Mouse (Mus musculus) myocyte (in vitro differentiated cells): Measurements from ENCODE around the gene H2-T22.

ENCODE experiments used
- CEBPB ChIP-seq: IDR thresholded peaks from 2 replicates; pipeline ENCODE4 v1.6.1; 2011; ENCODE audit warnings: mild to moderate bottlenecking, moderate library complexity; ENCODE audit not compliant: poor library complexity, insufficient read depth, severe bottlenecking
- MAX ChIP-seq: IDR thresholded peaks from one replicate; pipeline ENCODE4 v1.6.1; 2011; ENCODE audit warnings: low read depth, mild to moderate bottlenecking, control low read depth
- MYOD1 ChIP-seq, 3 experiments: IDR thresholded peaks; one replicate each; pipeline ENCODE4 v1.6.1; 2011; ENCODE audit warnings: control low read depth in 2 of 3, low read depth in 2 of 3, mild to moderate bottlenecking in 2 of 3, moderate library complexity in 1 of 3; ENCODE audit not compliant: insufficient read length in 2 of 3, control insufficient read depth in 1 of 3
- MYOG ChIP-seq, 3 experiments: IDR thresholded peaks; one replicate each; pipeline ENCODE4 v1.6.1; 2011; ENCODE audit warnings: control low read depth in 2 of 3, low read depth in 2 of 3, mild to moderate bottlenecking in 2 of 3; ENCODE audit not compliant: insufficient read length in 2 of 3, control insufficient read depth in 1 of 3, insufficient read depth in 1 of 3
- POLR2A ChIP-seq: IDR thresholded peaks from one replicate; pipeline ENCODE4 v1.6.1; 2011; ENCODE audit warnings: low read depth, mild to moderate bottlenecking, control low read depth, moderate library complexity; ENCODE audit not compliant: insufficient read length
- POLR2AphosphoS2 ChIP-seq: IDR thresholded peaks from one replicate; pipeline ENCODE4 v1.6.1; 2011; ENCODE audit warnings: low read depth, control low read depth; ENCODE audit not compliant: insufficient read length
- REST ChIP-seq: IDR thresholded peaks from one replicate; pipeline ENCODE4 v1.6.1; 2011; ENCODE audit warnings: mild to moderate bottlenecking, control low read depth, moderate library complexity; ENCODE audit not compliant: insufficient read depth, insufficient read length
- SRF ChIP-seq: IDR thresholded peaks from one replicate; pipeline ENCODE4 v1.6.1; 2011; ENCODE audit warnings: low read depth; ENCODE audit not compliant: control insufficient read depth, insufficient read length
- TCF12 ChIP-seq: IDR thresholded peaks from one replicate; pipeline ENCODE4 v1.6.1; 2011; ENCODE audit warnings: mild to moderate bottlenecking, control low read depth; ENCODE audit not compliant: poor library complexity, insufficient read depth, severe bottlenecking
- TCF3 ChIP-seq: IDR thresholded peaks from one replicate; pipeline ENCODE4 v1.6.1; 2011; ENCODE audit warnings: low read depth, control low read depth; ENCODE audit not compliant: insufficient read length
- USF1 ChIP-seq: IDR thresholded peaks from one replicate; pipeline ENCODE4 v1.6.1; 2011; ENCODE audit warnings: low read depth, mild to moderate bottlenecking, control low read depth, moderate library complexity

- TF ChIP-seq CEBPB (no peak), MYOD1 (IDR thresholded peaks at IDR 0.05; ENCODE audit: control insufficient read depth in 1 of 3, insufficient read length in 2 of 3, low read depth in 2 of 3) (no peak), POLR2A (no peak), MAX (no peak), USF1 (no peak), TCF12 (no peak), POLR2AphosphoS2 (no peak), SRF (no peak), MYOG (IDR thresholded peaks at IDR 0.05; ENCODE audit: control insufficient read depth in 1 of 3, insufficient read depth in 1 of 3, insufficient read length in 2 of 3, low read depth in 2 of 3) (no peak), REST (no peak), TCF3 (no peak)
Measured at GRCm38 (mm10) chr17:36018979-36019378, 23.6 kb downstream of the H2-T22 start.
